Mouse (Mus musculus): ENCODE measurements at regions not wholly inside any gene's neighbourhood (a gene's known extent, or its start where the extent isn't known, plus 50 kb on each side); places are given as distances from the start of the nearest gene placed in this dataset.
"Not testable (repeated sequence)": the region's sequence is repeated elsewhere in the genome, so short reads cannot be mapped to it uniquely, and the experiment has no call there.

DNA sequence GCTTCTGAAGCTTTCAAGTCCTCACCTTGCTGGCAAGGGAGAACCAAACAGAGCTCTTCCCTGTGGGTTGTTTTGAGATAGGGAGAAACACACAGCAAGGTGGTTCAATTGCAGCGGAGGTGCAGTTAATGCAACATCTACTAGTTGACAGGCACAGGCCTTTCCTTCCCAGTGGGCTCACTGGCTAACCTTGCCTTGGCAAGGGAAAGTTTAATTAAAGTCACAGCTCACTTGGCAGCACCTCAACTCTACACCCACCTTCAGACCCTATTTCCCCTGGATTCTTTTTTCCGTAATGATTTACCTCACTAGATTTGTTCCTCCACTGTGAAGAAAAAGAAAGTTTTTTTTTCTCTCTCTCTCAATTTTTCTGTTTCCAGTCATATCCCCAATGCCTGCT lies 314.5 kb downstream of the Tlr4 start:
- no peak for DNase-seq (ENCODE audit: low read depth, low spot score)

GRCm38 (mm10) chr4:67148521-67148920 lies 321.1 kb downstream of the Tlr4 start:
- no peak for DNase-seq (ENCODE audit: low read depth, low spot score)

DNA sequence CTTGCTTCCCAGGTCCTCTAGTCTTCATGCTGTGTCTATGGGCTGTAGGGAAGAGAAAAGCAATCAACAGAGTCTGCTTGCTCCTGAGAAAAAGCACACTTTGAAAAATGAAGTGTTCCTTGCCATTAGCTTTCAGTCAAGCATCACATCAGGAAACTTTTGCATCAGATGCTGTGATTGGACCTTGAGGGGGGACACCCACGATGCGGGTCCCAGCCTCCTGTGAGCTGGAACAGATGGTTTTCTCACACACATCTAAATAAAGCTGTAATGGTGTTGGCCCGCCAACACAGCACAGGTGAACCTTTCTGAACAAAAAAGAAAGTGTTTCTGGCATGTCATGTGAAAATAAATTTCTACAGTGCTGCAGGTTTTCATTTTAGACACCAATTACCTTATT lies 335.3 kb downstream of the Tlr4 start:
- DNase-seq (ENCODE audit: low read depth, low spot score): no peak

GRCm38 (mm10) chr4:67167720-67168119 lies 340.3 kb downstream of the Tlr4 start:
- DNase-seq (ENCODE audit: low read depth, low spot score): no peak

DNA sequence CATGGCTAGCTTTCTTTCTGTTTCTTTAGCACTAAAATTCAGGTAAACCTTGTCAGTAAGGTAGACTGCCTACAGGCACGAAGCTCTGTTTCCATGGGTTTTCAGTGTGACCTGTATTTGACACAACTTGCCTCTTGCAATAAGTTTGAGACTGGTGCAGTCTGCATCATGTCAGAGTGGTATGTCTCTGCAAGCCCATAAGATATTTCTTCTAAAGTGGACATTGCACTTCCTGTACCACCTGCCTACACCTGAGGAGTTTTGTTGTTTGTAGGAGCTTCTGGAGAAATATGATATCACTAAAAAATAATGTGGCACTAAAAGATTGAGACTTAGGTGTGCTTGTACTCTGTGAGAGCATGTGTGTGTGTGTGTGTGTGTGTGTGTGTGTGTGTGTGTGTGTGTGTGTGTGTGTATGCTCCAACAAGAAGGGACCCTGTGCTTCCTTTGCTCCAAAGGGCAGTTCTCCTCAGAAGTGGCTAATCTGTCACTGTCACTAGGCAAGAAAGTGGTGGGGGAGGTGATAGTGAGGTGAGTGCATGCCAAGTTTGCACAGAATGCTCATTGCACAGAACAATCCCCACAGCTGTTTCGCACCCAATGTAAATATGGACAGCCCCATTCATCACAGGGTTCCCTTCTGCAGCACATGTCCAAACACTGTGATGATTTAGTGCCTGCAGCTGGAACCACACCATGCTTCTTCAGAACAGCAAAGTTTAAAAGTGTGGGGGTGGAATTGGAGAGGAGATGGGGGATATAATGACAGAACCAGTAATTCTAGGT lies 360.5 kb downstream of the Tlr4 start:
- peak; percentile 49 for DNase-seq (ENCODE audit: low read depth, low spot score)

- no peak for DNase-seq (ENCODE audit: low read depth, low spot score)
Observed at GRCm38 (mm10) chr4:67190536-67190935, 363.2 kb downstream of the Tlr4 start.

- no peak for DNase-seq (ENCODE audit: low read depth, low spot score)
Observed at GRCm38 (mm10) chr4:67194425-67194824, 367.0 kb downstream of the Tlr4 start.

DNA sequence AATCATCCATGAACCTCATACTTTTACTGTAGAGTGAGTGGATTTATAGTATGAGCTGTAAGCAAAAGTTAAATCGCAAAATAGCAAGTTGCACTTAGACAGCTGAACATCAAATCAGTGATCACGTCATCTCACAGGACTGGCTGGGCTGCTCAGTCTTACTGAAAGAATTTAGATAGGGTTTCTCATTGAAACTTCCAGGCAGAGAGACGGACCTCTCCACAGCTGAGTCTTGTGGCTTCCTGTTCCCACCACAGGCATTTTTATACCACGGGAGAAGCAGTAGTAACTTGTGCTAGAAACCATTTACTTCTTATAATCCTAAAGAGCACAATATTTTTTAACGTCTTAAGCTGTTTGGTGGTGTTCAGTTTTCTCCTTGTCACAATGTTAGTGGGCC lies 369.5 kb downstream of the Tlr4 start:
- DNase-seq (ENCODE audit: low read depth, low spot score): no peak

DNA sequence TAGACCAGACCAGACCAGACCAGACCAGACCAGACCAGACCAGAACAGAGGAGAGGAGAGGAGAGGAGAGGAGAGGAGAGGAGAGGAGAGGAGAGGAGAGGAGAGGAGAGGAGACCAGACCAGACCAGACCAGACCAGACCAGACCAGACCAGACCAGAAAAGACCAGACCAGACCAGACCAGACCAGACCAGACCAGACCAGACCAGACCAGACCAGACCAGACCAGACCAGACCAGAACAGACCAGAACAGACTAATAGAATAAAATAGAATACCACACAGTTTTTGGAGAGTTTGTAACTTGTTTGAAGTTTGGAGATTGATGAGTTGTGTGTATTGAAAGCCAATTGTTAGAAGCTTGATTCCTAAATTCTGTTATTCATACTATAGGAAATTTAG lies 381.0 kb downstream of the Tlr4 start:
- DNase-seq (ENCODE audit: low read depth, low spot score): not testable (repeated sequence)

DNA sequence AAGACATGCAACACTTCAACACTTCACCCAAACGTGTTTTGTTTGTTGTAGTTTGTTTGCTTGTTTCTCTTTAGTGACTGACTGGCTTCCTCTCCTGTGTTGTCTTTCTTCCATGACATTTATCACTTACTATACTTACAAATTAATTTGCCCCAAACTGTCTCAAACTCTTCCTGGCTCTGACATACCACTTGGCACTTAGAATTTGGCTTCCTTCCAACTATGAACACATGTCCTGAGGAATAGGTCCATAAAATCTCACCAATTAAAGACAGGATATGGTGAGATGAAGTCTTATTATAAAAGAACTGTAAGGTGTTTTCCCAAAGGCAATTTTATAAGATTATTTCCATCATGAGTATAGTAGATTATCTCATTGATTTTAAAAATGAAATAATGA lies 386.0 kb downstream of the Tlr4 start:
- DNase-seq (ENCODE audit: low read depth, low spot score): no peak

GRCm38 (mm10) chr4:67224533-67224932 lies 397.1 kb downstream of the Tlr4 start:
- DNase-seq (ENCODE audit: low read depth, low spot score): no peak

DNA sequence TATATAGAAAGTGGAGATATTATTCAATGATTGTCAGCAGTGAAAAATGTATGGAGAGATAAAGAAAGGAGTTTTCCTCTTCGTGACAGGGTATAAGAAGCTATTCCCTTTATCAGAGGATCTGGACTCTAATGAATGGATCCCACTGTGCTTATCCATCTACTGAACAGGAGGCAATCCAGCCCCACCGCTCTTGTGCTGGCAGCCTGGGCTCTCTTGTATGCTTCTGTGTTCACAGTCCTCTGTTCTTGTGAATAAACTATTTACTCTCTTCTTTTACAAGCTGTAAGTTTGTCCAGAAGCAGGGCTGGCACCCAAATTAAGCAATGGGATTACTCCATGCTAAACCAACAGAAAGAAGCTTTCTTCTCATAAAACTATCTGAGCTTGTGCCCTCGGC lies 401.8 kb downstream of the Tlr4 start:
- no peak for DNase-seq (ENCODE audit: low read depth, low spot score)

DNA sequence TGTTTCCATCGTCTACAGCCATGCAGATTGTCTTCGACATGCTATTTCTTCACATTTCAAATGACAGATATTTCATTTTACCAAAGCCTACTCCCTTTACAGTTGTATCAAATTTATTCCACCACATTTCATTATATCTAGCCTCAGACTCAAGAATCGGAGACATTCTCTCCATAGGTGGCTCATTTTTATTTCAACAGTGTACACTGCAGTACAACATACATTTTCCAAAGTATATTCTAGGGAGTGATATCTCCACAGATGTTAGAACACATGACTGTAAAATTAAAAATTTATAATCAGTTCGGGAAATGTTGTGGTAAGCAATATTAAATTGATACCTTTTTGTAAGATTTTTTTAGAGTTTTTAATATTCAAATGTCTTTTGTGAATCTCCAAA lies 446.2 kb downstream of the Tlr4 start:
- DNase-seq (ENCODE audit: low read depth, low spot score): no peak

- DNase-seq (ENCODE audit: low read depth, low spot score): no peak
Observed at GRCm38 (mm10) chr4:67301020-67301419, 473.6 kb downstream of the Tlr4 start.

- no peak for DNase-seq (ENCODE audit: low read depth, low spot score)
Observed at GRCm38 (mm10) chr4:67301740-67302139, 474.4 kb downstream of the Tlr4 start.

GRCm38 (mm10) chr4:67320098-67320497 lies 492.7 kb downstream of the Tlr4 start:
- DNase-seq (ENCODE audit: low read depth, low spot score): not testable (repeated sequence)

All from embryo, embryonic 11.5 days (tissue).